Mouse (Mus musculus) G1E-ER4 (cell line): Measurements from ENCODE around the gene G0s2. TPM values are rescaled to one million over a fixed set of nuclear protein-coding genes. Genes with fewer than 3 reads are reported as not detected.

Experiments used
- GATA1 ChIP-seq: IDR thresholded peaks from one replicate; pipeline ENCODE4 v1.8.0; 2012; ENCODE audit warnings: low read length, inconsistent platforms
- polyA plus RNA-seq: library from polyadenylated mRNA; stranded (reverse); fragments of >175 nt; gene quantifications from 2 replicates; pipeline ENCODE4 v1.2.3, GENCODE M21; 2012

The G0s2 gene
- polyA plus RNA-seq = not detected in 2 replicates

- TF ChIP-seq GATA1 = no peak
Observed at GRCm38 (mm10) chr1:193272916-193273601, at the start of gene G0s2. G0s2 (minus strand) TSS chr1:193273217.

GRCm38 (mm10) chr1:193320398-193320797, 47.4 kb upstream of the G0s2 start:
- TF ChIP-seq GATA1 = no peak

GRCm38 (mm10) chr1:193319721-193320120, 46.7 kb upstream of the G0s2 start:
- TF ChIP-seq GATA1 = no peak

- no peak for TF ChIP-seq GATA1
Observed at GRCm38 (mm10) chr1:193317159-193317559, 44.1 kb upstream of the G0s2 start.

- no peak for TF ChIP-seq GATA1
Observed at GRCm38 (mm10) chr1:193316358-193316750, 43.3 kb upstream of the G0s2 start.

GRCm38 (mm10) chr1:193315705-193316357, 42.8 kb upstream of the G0s2 start:
- no peak for TF ChIP-seq GATA1

- no peak for TF ChIP-seq GATA1
Observed at GRCm38 (mm10) chr1:193311596-193311995, 38.6 kb upstream of the G0s2 start.

GRCm38 (mm10) chr1:193310519-193311085, 37.6 kb upstream of the G0s2 start:
- no peak for TF ChIP-seq GATA1

GRCm38 (mm10) chr1:193309785-193310518, 36.9 kb upstream of the G0s2 start:
- no peak for TF ChIP-seq GATA1

- no peak for TF ChIP-seq GATA1
Observed at GRCm38 (mm10) chr1:193306832-193307231, 33.8 kb upstream of the G0s2 start.

GRCm38 (mm10) chr1:193305386-193305785, 32.4 kb upstream of the G0s2 start:
- no peak for TF ChIP-seq GATA1

- no peak for TF ChIP-seq GATA1
Observed at GRCm38 (mm10) chr1:193303096-193303495, 30.1 kb upstream of the G0s2 start.

- TF ChIP-seq GATA1 = no peak
Observed at GRCm38 (mm10) chr1:193302093-193302405, 29.0 kb upstream of the G0s2 start.

- no peak for TF ChIP-seq GATA1
Observed at GRCm38 (mm10) chr1:193301216-193302092, 28.4 kb upstream of the G0s2 start.

- no peak for TF ChIP-seq GATA1
Observed at GRCm38 (mm10) chr1:193299995-193300394, 27.0 kb upstream of the G0s2 start.
